Comparison of ENCODE assay signal across 8 mouse cellular contexts in the genomic region with DNA sequence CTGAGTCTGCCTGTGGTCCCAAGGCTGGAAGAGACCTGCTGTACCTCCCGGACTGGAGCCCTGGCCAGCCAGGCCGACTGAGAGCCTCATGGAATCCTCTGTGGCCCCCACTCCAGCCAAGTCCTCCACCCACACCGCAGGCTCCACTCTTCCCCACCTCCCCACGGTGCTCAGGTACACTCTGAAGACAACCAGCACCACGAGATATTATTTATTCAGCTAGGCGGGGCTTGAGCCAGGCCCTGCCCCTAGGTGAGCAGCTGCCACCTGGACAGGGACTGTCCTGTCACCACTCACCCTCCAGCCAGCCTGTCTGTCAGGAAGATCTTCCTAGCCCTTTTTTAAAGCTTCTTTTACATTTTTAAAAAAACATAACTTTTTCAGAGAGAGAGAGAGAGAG. TPM values are rescaled to one million over a fixed set of nuclear protein-coding genes. Genes with fewer than 3 reads are reported as not detected.
DNase-seq lines count a peak whose midpoint lies in the region; ATAC-seq and TF ChIP-seq lines count a peak whose summit lies in the region.

No protein-coding gene starts in this region.

- H3K4me1 ChIP-seq in neural tube, embryonic 11.5 days (ENCODE audit: control insufficient read depth, insufficient read depth, low read length): no peaks in the 10 kb centered on the region
- H3K4me1 ChIP-seq in intestine, postnatal 0 days (replicated peaks; ENCODE audit: control insufficient read depth, insufficient read depth, low read length): no peaks in the 10 kb centered on the region
- peaks cover 11% of the 10 kb centered on the region for H3K4me1 ChIP-seq in neural tube, embryonic 15.5 days

- peak overlapping the region; percentile 74 for H3K4me3 ChIP-seq in neural tube, embryonic 11.5 days (ENCODE audit: low read depth, low read length)
- H3K4me3 ChIP-seq in intestine, postnatal 0 days (ENCODE audit: low read depth, low read length): no peak overlapping the region
- H3K4me3 ChIP-seq in neural tube, embryonic 15.5 days (replicated peaks): no peak overlapping the region

- no peak overlapping the region for H3K27ac ChIP-seq in neural tube, embryonic 11.5 days (ENCODE audit: low read depth, low read length)
- H3K27ac ChIP-seq in intestine, postnatal 0 days (ENCODE audit: low read depth, low read length): no peak overlapping the region
- H3K27ac ChIP-seq in neural tube, embryonic 15.5 days (replicated peaks): no peak overlapping the region

- TF ChIP-seq CTCF in intestine, postnatal 0 days (IDR thresholded peaks at IDR 0.05; ENCODE audit: low read depth): no peak

- no peaks in the 10 kb centered on the region for H3K36me3 ChIP-seq in neural tube, embryonic 11.5 days (ENCODE audit: control insufficient read depth, insufficient read depth, low read length)
- no peaks in the 10 kb centered on the region for H3K36me3 ChIP-seq in intestine, postnatal 0 days (ENCODE audit: control insufficient read depth, insufficient read depth)
- H3K36me3 ChIP-seq in neural tube, embryonic 15.5 days: no peaks in the 10 kb centered on the region

- peak overlapping the region; percentile 59 for H3K4me2 ChIP-seq in neural tube, embryonic 11.5 days (ENCODE audit: low read depth)
- peak overlapping the region; percentile 88 for H3K4me2 ChIP-seq in intestine, postnatal 0 days (replicated peaks; ENCODE audit: low read depth)
- peak overlapping the region; percentile 93 for H3K4me2 ChIP-seq in neural tube, embryonic 15.5 days

- 78% methylated on average over 6 of the region's 6 CpGs for WGBS in neural tube, embryonic 11.5 days
- WGBS in intestine, postnatal 0 days: 48% methylated on average over 6 of the region's 6 CpGs
- WGBS in neural tube, embryonic 15.5 days: 84% methylated on average over 6 of the region's 6 CpGs

- no peak; the same call in 1 of the 2 replicates for ATAC-seq in neural tube, embryonic 11.5 days (ENCODE audit: insufficient read depth, low FRiP score, low TSS enrichment)
- peak; percentile 53; the same call in 1 of the 2 replicates for ATAC-seq in erythroblast, adult 5-6 weeks (replicated peaks; ENCODE audit: low FRiP score, poor library complexity, severe bottlenecking)
- ATAC-seq in intestine, postnatal 0 days: no peak; the same call in 1 of the 2 replicates
- no peak for ATAC-seq in neural tube, embryonic 15.5 days (ENCODE audit: low FRiP score)

- H3K9ac ChIP-seq in neural tube, embryonic 11.5 days (ENCODE audit: low read length): no peak overlapping the region
- no peak overlapping the region for H3K9ac ChIP-seq in intestine, postnatal 0 days (ENCODE audit: low read depth, low read length)
- no peak overlapping the region for H3K9ac ChIP-seq in neural tube, embryonic 15.5 days (replicated peaks)

- no peak for DNase-seq in neural tube, embryonic 11.5 days (ENCODE audit: low spot score)
- DNase-seq in neural tube, embryonic 10.5 days (ENCODE audit: extremely low spot score, low spot score): no peak
- DNase-seq in retina, postnatal 1 day: no peak
- DNase-seq in MN1 (ENCODE audit: low spot score): no peak
- no peak for DNase-seq in cerebellum, adult 18-20 months

- H3K27me3 ChIP-seq in neural tube, embryonic 11.5 days (ENCODE audit: control insufficient read depth, insufficient read depth, low read length): no peaks in the 10 kb centered on the region
- no peaks in the 10 kb centered on the region for H3K27me3 ChIP-seq in intestine, postnatal 0 days (replicated peaks; ENCODE audit: control insufficient read depth, insufficient read depth, low read length)
- H3K27me3 ChIP-seq in neural tube, embryonic 15.5 days (replicated peaks): no peaks in the 10 kb centered on the region

- H3K9me3 ChIP-seq in neural tube, embryonic 11.5 days (ENCODE audit: control insufficient read depth, low read length): no peaks in the 10 kb centered on the region
- H3K9me3 ChIP-seq in intestine, postnatal 0 days (ENCODE audit: control insufficient read depth): no peaks in the 10 kb centered on the region
- no peaks in the 10 kb centered on the region for H3K9me3 ChIP-seq in neural tube, embryonic 15.5 days (replicated peaks)

RNA-seq across cellular contexts. Expression of a gene that starts 1.1 kb away (rescaled TPM):
- 75.6 and 77.4 TPM in 2 replicates for polyA plus RNA-seq in neural tube, embryonic 11.5 days (2014; fragmentation: Nextera tagmentation; extraction: Ambion mirVana)
- 25.7 and 34.0 TPM in 2 replicates for total RNA-seq in erythroblast, adult 5-6 weeks (2015; ENCODE audit: low replicate concordance)
- 20.7 and 21.3 TPM in 2 replicates for total RNA-seq in erythroblast, adult 5-6 weeks (2017; ENCODE audit: low replicate concordance)
- 13.6 and 16.2 TPM in 2 replicates for polyA plus RNA-seq in intestine, postnatal 0 days (2015; fragmentation: Nextera tagmentation; extraction: Ambion mirVana)
- 8.2 and 23.0 TPM in 2 replicates for polyA plus RNA-seq in neural tube, embryonic 15.5 days (2015; fragmentation: Nextera tagmentation; extraction: Ambion mirVana)
